Mouse (Mus musculus) forebrain, embryonic 14.5 days (tissue): ENCODE measurements at regions not wholly inside any gene's neighbourhood (a gene's known extent, or its start where the extent isn't known, plus 50 kb on each side); places are given as distances from the start of the nearest gene placed in this dataset.
A peak's percentile ranks its signal among the peaks of the same experiment; 100 is the strongest.

ENCODE experiments used
- ATAC-seq: fragments of 200-750 bp; cut with Nextera tagmentation; 2 replicates; pipeline ENCODE4 v1.8.0; 2017; ENCODE audit warnings: mild to moderate bottlenecking, moderate library complexity
- DNase-seq: peaks from one replicate; pipeline ENCODE4 v3.0.0-alpha.2; 2015; ENCODE audit warnings: low spot score
- H3K27ac ChIP-seq: fragments of 300-500 bp; sonication (generic); 2 replicates; pipeline ENCODE4 v1.5.1; 2014; ENCODE audit warnings: low read depth, mild to moderate bottlenecking, control low read depth, low read length, moderate library complexity
- H3K27me3 ChIP-seq: fragments of 300-500 bp; sonication (generic); replicated peaks from 2 replicates; pipeline ENCODE4 v1.6.1; 2014; ENCODE audit warnings: low read length, control low read depth, mixed read lengths; ENCODE audit not compliant: control insufficient read depth, insufficient read depth
- H3K36me3 ChIP-seq: fragments of 300-500 bp; sonication (generic); 2 replicates; pipeline ENCODE4 v1.6.1; 2014; ENCODE audit warnings: low read length, control low read depth; ENCODE audit not compliant: control insufficient read depth, insufficient read depth
- H3K4me1 ChIP-seq: fragments of 300-500 bp; sonication (generic); 2 replicates; pipeline ENCODE4 v1.6.1; 2014; ENCODE audit warnings: antibody characterized with exemption, low read length, control low read depth; ENCODE audit not compliant: control insufficient read depth, insufficient read depth
- H3K4me2 ChIP-seq: fragments of 300-500 bp; sonication (generic); 2 replicates; pipeline ENCODE4 v1.6.1; 2014; ENCODE audit warnings: mild to moderate bottlenecking, control low read depth, low read length
- H3K4me3 ChIP-seq: fragments of 300-500 bp; sonication (generic); 2 replicates; pipeline ENCODE4 v1.5.1; 2014; ENCODE audit warnings: low read depth, low read length, control low read depth
- H3K9ac ChIP-seq: fragments of 300-500 bp; sonication (generic); 2 replicates; pipeline ENCODE4 v1.6.1; 2014; ENCODE audit warnings: mild to moderate bottlenecking, low read length, control low read depth, moderate library complexity
- H3K9me3 ChIP-seq: fragments of 300-500 bp; sonication (generic); replicated peaks from 2 replicates; pipeline ENCODE4 v1.6.1; 2016; ENCODE audit warnings: low read length, control low read depth, mixed read lengths; ENCODE audit not compliant: control insufficient read depth
- WGBS: fragments of 180-500 bp; shearing (Covaris S2); extraction: QIAGEN DNeasy Blood & Tissue Kit; methylation state at CpG from one replicate; pipeline ENCODE4 v1.1.7; 2014; 5-methylcytosine and 5-hydroxymethylcytosine counted together

DNA sequence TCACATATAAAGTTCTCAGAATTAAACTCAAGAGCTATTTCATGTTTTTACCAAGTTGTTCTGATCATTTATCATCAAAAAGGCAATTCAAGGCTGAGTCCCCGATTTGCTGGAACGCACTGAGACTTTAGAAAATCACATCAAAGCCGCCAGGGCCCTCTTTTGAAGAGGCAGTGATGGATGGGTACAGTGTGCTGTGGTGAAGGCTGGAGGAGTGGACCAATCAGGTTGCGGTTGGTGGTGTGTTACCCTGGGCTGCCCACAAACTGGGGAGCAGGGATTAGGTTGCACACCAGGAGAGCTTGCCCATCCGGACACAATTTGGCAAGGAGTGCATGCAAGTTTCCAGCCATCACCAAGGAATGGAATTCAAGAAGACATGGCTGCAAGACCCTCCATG lies 191.9 kb upstream of the Wdfy3 start:
- Histone ChIP-seq H3K4me3 (no peak overlapping the region), H3K4me2 (no peak overlapping the region), H3K36me3 (no peaks in the 10 kb centered on the region), H3K27me3 (no peaks in the 10 kb centered on the region), H3K27ac (no peak overlapping the region), H3K9me3 (no peaks in the 10 kb centered on the region), H3K9ac (no peak overlapping the region), H3K4me1 (no peaks in the 10 kb centered on the region)
- 84% methylated on average over 5 of the region's 5 CpGs for WGBS
- ATAC-seq (no peak), DNase-seq (no peak)

GRCm38 (mm10) chr5:102266451-102266850 lies 196.7 kb upstream of the Wdfy3 start:
- DNase-seq (no peak), ATAC-seq (no peak)
- Histone ChIP-seq H3K9me3 (no peaks in the 10 kb centered on the region), H3K27me3 (no peaks in the 10 kb centered on the region), H3K36me3 (no peaks in the 10 kb centered on the region), H3K4me1 (no peaks in the 10 kb centered on the region), H3K4me3 (no peak overlapping the region), H3K27ac (no peak overlapping the region), H3K4me2 (no peak overlapping the region), H3K9ac (no peak overlapping the region)
- WGBS: 75% methylated on average over 11 of the region's 11 CpGs

- H3K4me1 ChIP-seq: no peaks in the 10 kb centered on the region
- 88% methylated on average over 3 of the region's 3 CpGs for WGBS
- no peak overlapping the region for H3K27ac ChIP-seq
- no peaks in the 10 kb centered on the region for H3K27me3 ChIP-seq
- no peaks in the 10 kb centered on the region for H3K36me3 ChIP-seq
- H3K4me3 ChIP-seq: no peak overlapping the region
- ATAC-seq: no peak
- no peaks in the 10 kb centered on the region for H3K9me3 ChIP-seq
- H3K4me2 ChIP-seq: no peak overlapping the region
- no peak for DNase-seq
- no peak overlapping the region for H3K9ac ChIP-seq
Observed at GRCm38 (mm10) chr5:102267150-102267549, 197.4 kb upstream of the Wdfy3 start.

DNA sequence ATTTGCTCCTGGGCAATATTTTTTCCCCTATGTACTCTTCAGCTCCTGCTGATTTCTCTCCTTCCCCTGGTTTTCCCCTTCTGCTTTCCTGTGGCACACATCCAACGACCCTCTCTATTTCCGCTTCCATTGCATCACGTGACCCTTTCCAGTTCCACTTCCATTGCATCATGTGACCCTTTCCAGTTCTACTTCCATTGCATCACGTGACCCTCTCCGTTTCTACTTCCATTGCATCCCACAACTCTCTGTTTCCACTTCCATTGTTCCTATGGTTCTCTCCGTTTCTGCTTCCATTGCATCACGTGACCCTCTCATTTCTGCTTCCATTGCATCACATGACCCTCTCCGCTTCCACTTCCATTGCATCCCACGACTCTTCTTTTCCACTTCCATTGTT lies 199.5 kb upstream of the Wdfy3 start:
- H3K27me3 ChIP-seq: no peaks in the 10 kb centered on the region
- WGBS: 88% methylated on average over 9 of the region's 9 CpGs
- H3K4me2 ChIP-seq: no peak overlapping the region
- H3K4me3 ChIP-seq: no peak overlapping the region
- H3K27ac ChIP-seq: no peak overlapping the region
- H3K36me3 ChIP-seq: no peaks in the 10 kb centered on the region
- no peaks in the 10 kb centered on the region for H3K4me1 ChIP-seq
- no peaks in the 10 kb centered on the region for H3K9me3 ChIP-seq
- ATAC-seq: no peak
- H3K9ac ChIP-seq: no peak overlapping the region
- no peak for DNase-seq

GRCm38 (mm10) chr5:102275621-102276020 lies 205.6 kb upstream of the Arhgap24 start:
- no peaks in the 10 kb centered on the region for H3K9me3 ChIP-seq
- WGBS: 93% methylated on average over 3 of the region's 3 CpGs
- H3K4me1 ChIP-seq: no peaks in the 10 kb centered on the region
- no peak overlapping the region for H3K4me3 ChIP-seq
- no peaks in the 10 kb centered on the region for H3K27me3 ChIP-seq
- no peak overlapping the region for H3K27ac ChIP-seq
- no peak overlapping the region for H3K4me2 ChIP-seq
- DNase-seq (no peak), ATAC-seq (no peak)
- H3K36me3 ChIP-seq: no peaks in the 10 kb centered on the region
- H3K9ac ChIP-seq: no peak overlapping the region

DNA sequence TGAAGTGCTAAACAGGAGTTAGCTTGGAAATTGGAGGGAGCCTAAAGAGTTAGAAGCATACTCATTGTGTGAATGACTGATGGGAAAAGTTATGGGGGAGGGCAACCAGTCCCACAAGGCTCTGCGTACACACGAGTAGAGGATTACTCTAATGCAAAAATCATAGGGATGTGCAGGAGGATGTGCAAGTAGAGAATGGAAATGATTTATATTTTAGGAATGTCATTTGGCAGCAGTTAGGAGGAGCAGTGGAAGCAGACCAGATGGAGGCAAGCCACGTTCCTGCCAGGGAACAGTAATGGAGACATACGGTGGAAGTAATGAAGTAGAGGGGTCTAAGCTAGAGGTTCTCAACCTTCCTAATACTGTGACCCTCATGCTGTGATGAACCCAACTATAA lies 194.1 kb upstream of the Arhgap24 start:
- Histone ChIP-seq H3K4me3 (no peak overlapping the region), H3K9ac (no peak overlapping the region), H3K4me1 (no peaks in the 10 kb centered on the region), H3K27ac (no peak overlapping the region), H3K9me3 (no peaks in the 10 kb centered on the region), H3K27me3 (no peaks in the 10 kb centered on the region), H3K4me2 (no peak overlapping the region), H3K36me3 (no peaks in the 10 kb centered on the region)
- DNase-seq (no peak), ATAC-seq (no peak)
- WGBS: 82% methylated on average over 4 of the region's 4 CpGs

DNA sequence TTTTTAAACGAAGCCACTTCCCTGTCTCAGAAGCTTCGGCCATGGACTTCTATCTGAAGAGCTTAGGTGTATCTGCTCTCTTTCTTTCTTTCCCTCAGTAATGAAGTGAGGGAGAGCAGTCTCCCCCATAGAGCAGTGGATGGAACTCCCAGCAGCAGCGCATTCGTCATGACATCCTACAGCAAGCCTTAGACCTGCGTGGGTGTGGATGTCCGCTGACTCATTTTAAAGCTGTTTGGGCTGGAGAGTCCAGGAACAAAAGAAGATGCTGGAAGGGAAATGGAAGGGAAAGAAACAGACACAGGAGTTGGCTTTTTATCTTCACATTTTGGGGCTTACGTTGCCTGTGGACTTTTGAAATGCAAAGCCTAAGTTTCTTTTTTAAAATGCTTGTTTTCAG lies 190.3 kb upstream of the Arhgap24 start:
- Histone ChIP-seq H3K4me2 (no peak overlapping the region), H3K9ac (no peak overlapping the region), H3K4me3 (no peak overlapping the region), H3K27ac (no peak overlapping the region), H3K4me1 (no peaks in the 10 kb centered on the region), H3K27me3 (no peaks in the 10 kb centered on the region), H3K9me3 (no peaks in the 10 kb centered on the region), H3K36me3 (no peaks in the 10 kb centered on the region)
- 86% methylated on average over 7 of the region's 7 CpGs for WGBS
- ATAC-seq (no peak), DNase-seq (no peak)

DNA sequence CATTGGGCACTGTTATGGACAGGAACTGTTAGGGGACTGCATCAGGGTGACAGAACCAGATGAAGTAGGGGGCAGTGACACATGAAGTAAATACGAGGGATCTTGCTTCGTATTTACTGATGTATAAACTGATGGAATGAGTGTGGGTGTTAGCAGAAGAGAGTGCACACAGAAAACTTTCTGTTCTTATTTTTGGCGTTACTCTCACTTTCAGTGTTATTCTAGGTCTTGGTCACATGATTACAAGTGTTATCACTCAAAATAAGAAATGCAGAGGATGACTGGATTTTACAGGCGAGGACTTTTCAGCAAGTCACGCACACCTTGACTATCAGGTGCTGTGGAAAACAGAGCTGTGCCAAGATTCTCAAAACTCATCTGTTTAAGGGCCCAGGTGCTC lies 185.6 kb upstream of the Arhgap24 start:
- Histone ChIP-seq H3K27me3 (no peaks in the 10 kb centered on the region), H3K9ac (no peak overlapping the region), H3K4me2 (no peak overlapping the region), H3K27ac (no peak overlapping the region), H3K4me1 (no peaks in the 10 kb centered on the region), H3K4me3 (no peak overlapping the region), H3K9me3 (no peaks in the 10 kb centered on the region), H3K36me3 (no peaks in the 10 kb centered on the region)
- ATAC-seq (no peak), DNase-seq (no peak)
- WGBS: 90% methylated on average over 5 of the region's 5 CpGs

GRCm38 (mm10) chr5:102306309-102306708 lies 174.9 kb upstream of the Arhgap24 start:
- peak; percentile 60; the same call in 1 of the 2 replicates for ATAC-seq
- Histone ChIP-seq H3K4me2 (no peak overlapping the region), H3K27ac (no peak overlapping the region), H3K4me3 (no peak overlapping the region), H3K27me3 (no peaks in the 10 kb centered on the region), H3K9me3 (no peaks in the 10 kb centered on the region), H3K4me1 (peaks cover 6% of the 10 kb centered on the region; the same call in 1 of the 2 replicates), H3K9ac (no peak overlapping the region), H3K36me3 (no peaks in the 10 kb centered on the region)
- DNase-seq: peak; percentile 46

DNA sequence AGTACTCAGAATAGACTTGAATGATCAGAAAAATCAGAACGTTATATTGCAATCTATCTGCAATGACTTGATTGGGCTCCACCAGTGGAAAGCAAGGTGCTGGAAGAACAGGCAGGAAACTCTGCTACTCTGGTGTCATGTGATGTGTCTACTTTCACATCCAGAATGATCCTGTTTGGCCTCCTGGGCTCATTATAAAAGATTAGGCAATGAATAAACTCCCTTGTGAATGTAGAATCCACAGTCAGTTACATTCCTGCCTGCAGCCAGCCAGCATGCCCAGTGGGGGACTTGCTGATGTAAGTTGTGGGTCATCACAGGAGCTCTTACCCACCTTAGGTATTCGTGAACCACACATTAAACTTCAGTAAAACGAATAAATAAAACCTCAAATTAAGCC lies 174.5 kb upstream of the Arhgap24 start:
- DNase-seq (peak; percentile 58), ATAC-seq (peak; percentile 82)
- Histone ChIP-seq H3K4me1 (peaks cover 6% of the 10 kb centered on the region; the same call in 1 of the 2 replicates), H3K36me3 (no peaks in the 10 kb centered on the region), H3K27me3 (no peaks in the 10 kb centered on the region), H3K4me3 (no peak overlapping the region), H3K9me3 (no peaks in the 10 kb centered on the region), H3K9ac (no peak overlapping the region), H3K27ac (no peak overlapping the region), H3K4me2 (no peak overlapping the region)
- WGBS: 19% methylated on average over 3 of the region's 3 CpGs
